Mouse (Mus musculus): Measurements from ENCODE around the gene Map1a. TPM values are rescaled to one million over a fixed set of nuclear protein-coding genes. Genes with fewer than 3 reads are reported as not detected.

Map1a gene
- 3.2 and 3.5 TPM in 2 replicates for polyA plus RNA-seq (2015; fragmentation: Nextera tagmentation; extraction: Ambion mirVana)

DNA sequence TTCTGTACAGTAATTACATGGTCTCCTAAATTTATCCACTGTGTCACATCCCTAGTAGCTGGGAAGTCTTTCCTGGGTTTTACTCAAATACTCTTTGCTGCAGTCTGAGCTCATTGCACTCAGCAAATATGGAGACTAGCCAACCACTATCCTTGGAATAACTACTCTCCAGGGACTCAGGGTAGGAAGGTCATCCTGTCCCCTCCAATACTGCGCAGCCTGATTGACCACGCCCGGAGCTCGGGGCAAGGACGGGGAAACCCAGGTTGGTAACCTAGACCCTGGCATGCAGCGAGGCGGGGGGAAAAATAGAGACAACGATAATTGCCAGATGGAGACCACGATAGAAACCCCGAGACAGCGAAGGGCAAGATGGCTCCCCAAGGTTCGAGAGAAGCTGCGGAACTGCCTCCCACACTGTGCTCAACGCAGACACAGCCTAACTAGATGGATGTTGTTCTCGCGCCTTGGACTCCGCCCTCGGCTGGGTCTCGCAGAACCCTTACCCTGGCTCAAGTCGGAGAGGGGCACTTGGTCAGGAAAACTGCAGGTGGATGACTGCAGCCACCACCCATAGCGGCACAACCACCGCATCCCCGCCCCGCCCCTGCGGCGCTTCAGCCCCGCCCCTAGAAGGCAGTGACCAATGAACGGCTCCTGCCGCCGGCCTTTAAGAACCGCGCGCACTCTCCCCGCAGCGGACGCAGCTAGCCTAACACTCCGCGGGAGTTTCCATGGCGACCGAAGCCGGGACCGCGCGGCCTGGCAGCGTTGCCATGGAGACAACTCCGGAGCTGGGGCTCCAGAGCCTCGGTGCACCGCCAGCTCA is at the start of gene Map1a:
Map1a (plus strand) TSS at position 700 of the 829 bp plus-strand sequence.
- Histone ChIP-seq H3K9ac (ENCODE audit: low read length) (peak within 1 kb of the TSS; percentile 62), H3K27ac (ENCODE audit: low read length) (no peak within 1 kb of the TSS), H3K27me3 (ENCODE audit: control insufficient read depth, insufficient read depth, low read length) (peaks cover 18% of the 10 kb centered on the region), H3K4me3 (replicated peaks; ENCODE audit: low read length) (peak within 1 kb of the TSS; percentile 65), H3K4me1 (ENCODE audit: control insufficient read depth, insufficient read depth, low read length) (peaks cover 13% of the 10 kb centered on the region), H3K9me3 (replicated peaks; ENCODE audit: control insufficient read depth, low read length) (no peaks in the 10 kb centered on the region), H3K36me3 (ENCODE audit: control insufficient read depth, insufficient read depth, low read length) (no peaks in the 10 kb centered on the region), H3K4me2 (ENCODE audit: low read depth, low read length) (peak within 1 kb of the TSS; percentile 94)
- ATAC-seq (ENCODE audit: insufficient read depth, low FRiP score) = peak; percentile 96
- WGBS = 1% methylated on average over 48 of the region's 48 CpGs

DNA sequence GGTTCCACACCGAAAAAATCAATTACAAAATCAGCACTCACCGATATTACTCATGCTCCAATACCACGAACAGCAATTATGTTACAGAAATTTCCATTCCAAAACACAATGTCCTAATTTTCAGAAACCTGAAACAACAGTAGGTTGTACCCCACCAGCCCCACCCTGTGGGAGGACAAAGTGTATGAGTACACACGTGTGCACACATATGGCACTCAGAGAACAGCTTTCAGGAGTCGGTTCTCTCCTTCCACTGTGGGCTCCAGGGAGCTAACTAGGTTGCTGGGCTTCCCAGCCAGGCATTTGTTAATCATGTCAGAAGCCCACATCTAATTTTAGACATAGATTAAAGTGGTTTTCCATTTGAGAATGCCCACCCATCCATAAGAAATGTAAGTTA is 45.3 kb upstream of the Map1a start:
- peaks cover 19% of the 10 kb centered on the region; the same call in 1 of the 2 replicates for H3K36me3 ChIP-seq (ENCODE audit: control insufficient read depth, insufficient read depth, low read length)
- ATAC-seq (ENCODE audit: insufficient read depth, low FRiP score) = no peak

DNA sequence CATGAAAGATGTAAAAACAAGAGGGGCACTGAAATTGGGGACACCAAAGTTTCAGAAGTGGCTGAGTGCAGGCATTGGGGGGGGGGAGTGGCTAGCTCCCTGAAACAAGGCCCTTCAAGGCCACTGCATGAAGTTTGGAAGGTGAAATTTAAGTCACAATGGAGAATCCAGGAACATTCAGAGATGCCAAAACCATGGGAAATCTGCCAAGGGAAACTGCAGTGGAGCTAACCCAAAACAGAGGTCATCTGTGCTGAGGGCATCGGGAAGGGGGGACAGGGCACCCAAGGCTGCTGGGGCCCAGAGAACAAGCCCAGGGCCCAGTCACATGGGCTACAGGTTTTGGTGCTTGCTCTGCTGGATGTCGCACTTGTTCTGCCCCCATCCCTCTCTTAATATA is 39.6 kb upstream of the Map1a start:
- Histone ChIP-seq H3K27ac (ENCODE audit: low read length) (no peak overlapping the region), H3K4me1 (ENCODE audit: control insufficient read depth, insufficient read depth, low read length) (no peaks in the 10 kb centered on the region), H3K9ac (ENCODE audit: low read length) (no peak overlapping the region), H3K27me3 (ENCODE audit: control insufficient read depth, insufficient read depth, low read length) (no peaks in the 10 kb centered on the region), H3K9me3 (replicated peaks; ENCODE audit: control insufficient read depth, low read length) (no peaks in the 10 kb centered on the region), H3K36me3 (ENCODE audit: control insufficient read depth, insufficient read depth, low read length) (peaks cover 42% of the 10 kb centered on the region), H3K4me3 (replicated peaks; ENCODE audit: low read length) (no peak overlapping the region), H3K4me2 (ENCODE audit: low read depth, low read length) (no peak overlapping the region)
- WGBS = 89% methylated on average over 2 of the region's 2 CpGs
- ATAC-seq (ENCODE audit: insufficient read depth, low FRiP score) = no peak

More for the DNA sequence above, 45.3 kb upstream of the Map1a start:
- Histone ChIP-seq H3K4me1 (ENCODE audit: control insufficient read depth, insufficient read depth, low read length) (no peaks in the 10 kb centered on the region), H3K27ac (ENCODE audit: low read length) (no peak overlapping the region), H3K4me3 (replicated peaks; ENCODE audit: low read length) (no peak overlapping the region), H3K4me2 (ENCODE audit: low read depth, low read length) (no peak overlapping the region), H3K9me3 (replicated peaks; ENCODE audit: control insufficient read depth, low read length) (no peaks in the 10 kb centered on the region), H3K9ac (ENCODE audit: low read length) (no peak overlapping the region), H3K27me3 (ENCODE audit: control insufficient read depth, insufficient read depth, low read length) (no peaks in the 10 kb centered on the region)
- 92% methylated on average over 5 of the region's 5 CpGs for WGBS

DNA sequence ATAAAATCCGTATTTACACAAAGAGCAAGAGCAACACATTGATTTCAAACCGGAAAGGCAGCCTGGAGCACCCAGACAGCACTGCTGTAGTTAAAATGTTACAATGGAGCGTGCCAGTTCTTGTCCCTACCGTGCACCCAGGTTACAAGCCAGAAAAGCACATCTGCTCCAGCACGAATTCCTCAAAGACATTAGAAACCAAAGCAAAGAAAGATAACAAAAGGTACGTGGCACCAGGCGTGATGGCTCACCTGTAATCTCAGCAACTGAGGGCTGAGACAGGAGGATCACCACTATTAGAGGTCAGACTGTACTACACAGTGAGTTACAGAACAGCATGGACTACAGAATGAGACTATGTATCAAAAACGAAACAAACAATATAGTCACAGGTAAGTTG is 21.0 kb upstream of the Map1a start:
- Histone ChIP-seq H3K4me3 (replicated peaks; ENCODE audit: low read length) (no peak overlapping the region), H3K9me3 (replicated peaks; ENCODE audit: control insufficient read depth, low read length) (no peaks in the 10 kb centered on the region), H3K9ac (ENCODE audit: low read length) (no peak overlapping the region), H3K4me2 (ENCODE audit: low read depth, low read length) (no peak overlapping the region), H3K27me3 (ENCODE audit: control insufficient read depth, insufficient read depth, low read length) (no peaks in the 10 kb centered on the region), H3K27ac (ENCODE audit: low read length) (peak overlapping the region; percentile 53), H3K4me1 (ENCODE audit: control insufficient read depth, insufficient read depth, low read length) (peaks cover 7% of the 10 kb centered on the region; the same call in 1 of the 2 replicates), H3K36me3 (ENCODE audit: control insufficient read depth, insufficient read depth, low read length) (peaks cover 5% of the 10 kb centered on the region; the same call in 1 of the 2 replicates)
- ATAC-seq (ENCODE audit: insufficient read depth, low FRiP score) = no peak
- 61% methylated on average over 8 of the region's 8 CpGs for WGBS

DNA sequence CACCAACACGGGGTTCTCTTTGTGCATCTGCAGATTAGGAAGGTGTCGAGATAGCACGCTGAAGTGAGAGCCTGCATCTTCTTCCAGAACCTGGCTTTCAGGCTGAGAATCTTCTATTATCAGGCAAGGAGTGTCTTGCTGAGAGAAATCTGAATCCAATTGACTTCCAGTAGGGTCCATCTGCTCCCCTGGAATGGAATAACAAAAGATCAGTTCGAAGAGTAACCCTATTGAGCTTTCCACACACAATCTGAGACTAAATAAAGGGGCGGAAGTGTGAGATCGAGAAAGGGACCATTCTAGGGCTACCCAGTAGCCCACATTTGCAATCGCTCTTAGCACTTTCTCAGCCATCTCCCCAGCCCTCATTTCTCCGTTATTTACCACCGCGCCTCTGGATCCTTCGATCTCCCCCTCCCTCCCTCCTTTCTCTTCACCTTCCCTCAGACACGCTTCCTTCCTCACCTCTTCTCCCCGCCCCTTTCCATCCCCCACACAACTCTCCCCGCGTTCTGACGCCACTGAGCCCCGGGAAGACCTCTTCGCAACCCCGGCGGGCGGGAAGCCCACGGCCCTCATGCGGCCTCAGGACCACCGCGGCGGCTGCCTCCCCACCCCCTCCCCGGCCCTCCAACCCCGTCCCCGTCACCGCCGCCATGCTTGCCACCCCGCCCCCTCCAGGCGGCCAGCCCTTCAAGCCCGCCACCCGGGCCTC is 18.7 kb upstream of the Map1a start:
- 2% methylated on average over 31 of the region's 35 CpGs for WGBS
- H3K27me3 ChIP-seq (ENCODE audit: control insufficient read depth, insufficient read depth, low read length) = no peaks in the 10 kb centered on the region
- peak overlapping the region; percentile 91 for H3K9ac ChIP-seq (ENCODE audit: low read length)
- H3K27ac ChIP-seq (ENCODE audit: low read length) = peak overlapping the region; percentile 82
- ATAC-seq (ENCODE audit: insufficient read depth, low FRiP score) = peak; percentile 76
- no peaks in the 10 kb centered on the region for H3K9me3 ChIP-seq (replicated peaks; ENCODE audit: control insufficient read depth, low read length)
- H3K4me1 ChIP-seq (ENCODE audit: control insufficient read depth, insufficient read depth, low read length) = peaks cover 7% of the 10 kb centered on the region; the same call in 1 of the 2 replicates
- peak overlapping the region; percentile 96 for H3K4me3 ChIP-seq (replicated peaks; ENCODE audit: low read length)
- H3K36me3 ChIP-seq (ENCODE audit: control insufficient read depth, insufficient read depth, low read length) = peaks cover 5% of the 10 kb centered on the region; the same call in 1 of the 2 replicates
- H3K4me2 ChIP-seq (ENCODE audit: low read depth, low read length) = peak overlapping the region; percentile 59

DNA sequence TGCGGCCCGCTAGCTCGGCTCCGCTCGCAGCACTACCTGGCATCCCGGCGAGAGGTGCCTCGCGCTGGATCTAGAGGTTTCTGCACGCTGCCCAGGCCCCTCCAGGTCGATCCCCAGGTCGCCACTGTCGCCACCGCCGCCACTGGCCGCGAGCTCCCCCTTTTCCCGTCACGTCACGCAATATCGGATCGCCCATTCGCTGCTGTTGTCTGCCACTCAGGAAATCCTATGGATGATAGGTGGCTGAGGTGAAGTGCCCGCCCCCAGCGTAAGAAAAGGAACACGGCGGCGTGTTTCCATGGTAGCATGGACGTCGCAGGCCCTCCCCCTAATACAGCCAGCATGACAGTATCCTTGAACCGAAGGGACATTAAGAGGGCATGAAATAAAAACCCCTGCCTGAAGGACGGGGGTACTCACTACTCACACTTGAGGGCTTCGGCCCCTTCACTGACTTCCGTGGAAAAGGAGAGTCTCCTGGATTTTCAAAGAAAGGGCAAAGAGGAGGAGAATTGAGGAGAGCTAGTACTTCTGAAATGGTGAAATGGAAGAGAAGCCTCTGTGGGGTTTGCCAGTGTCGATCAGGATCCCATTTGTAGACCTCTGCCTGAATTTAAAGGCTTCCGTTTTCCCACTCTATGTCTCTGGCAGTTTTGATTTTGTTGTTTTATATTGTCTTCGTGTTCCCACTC is 18.0 kb upstream of the Map1a start, which contains the start of gene Trp53bp1:
Trp53bp1 (minus strand) TSS at position 172 of the 692 bp plus-strand sequence.
- peak within 1 kb of the TSS; percentile 96 for H3K4me3 ChIP-seq (replicated peaks; ENCODE audit: low read length)
- no peaks in the 10 kb centered on the region for H3K9me3 ChIP-seq (replicated peaks; ENCODE audit: control insufficient read depth, low read length)
- H3K27me3 ChIP-seq (ENCODE audit: control insufficient read depth, insufficient read depth, low read length) = no peaks in the 10 kb centered on the region
- WGBS = under 1% methylated on average over 37 of the region's 37 CpGs
- peaks cover 7% of the 10 kb centered on the region; the same call in 1 of the 2 replicates for H3K4me1 ChIP-seq (ENCODE audit: control insufficient read depth, insufficient read depth, low read length)
- H3K4me2 ChIP-seq (ENCODE audit: low read depth, low read length) = peak within 1 kb of the TSS; percentile 71
- H3K27ac ChIP-seq (ENCODE audit: low read length) = peak within 1 kb of the TSS; percentile 82
- H3K36me3 ChIP-seq (ENCODE audit: control insufficient read depth, insufficient read depth, low read length) = peaks cover 5% of the 10 kb centered on the region; the same call in 1 of the 2 replicates
- ATAC-seq (ENCODE audit: insufficient read depth, low FRiP score) = peak; percentile 99
- H3K9ac ChIP-seq (ENCODE audit: low read length) = peak within 1 kb of the TSS; percentile 91

DNA sequence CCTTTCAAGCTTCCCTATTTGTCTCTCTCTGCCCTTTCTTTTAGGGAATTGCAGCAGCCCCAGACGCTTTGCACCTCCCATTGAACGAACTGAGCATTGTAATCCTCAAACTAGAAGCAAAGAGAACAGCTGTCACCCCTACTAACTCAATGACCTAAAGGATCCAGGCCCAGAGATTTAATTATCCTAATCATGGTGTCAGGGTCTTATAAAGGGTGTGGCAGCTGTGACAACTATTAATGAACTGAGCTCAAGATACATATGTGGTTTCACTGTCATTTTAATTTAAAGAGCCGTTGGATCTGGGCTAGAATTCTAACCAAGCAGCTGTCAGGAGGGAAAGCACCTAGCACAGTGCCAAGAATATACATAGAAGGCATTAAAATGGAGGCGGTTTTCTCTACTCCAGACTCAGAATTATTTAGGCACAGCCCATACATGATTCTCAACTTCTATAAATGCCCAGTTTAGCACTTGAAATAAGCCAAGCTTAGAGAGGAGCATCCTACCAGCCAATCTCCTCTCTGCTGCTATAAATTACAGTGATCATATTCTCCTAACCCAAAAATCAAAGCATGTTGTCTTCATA is 17.4 kb upstream of the Map1a start:
- Histone ChIP-seq H3K4me1 (ENCODE audit: control insufficient read depth, insufficient read depth, low read length) (peaks cover 7% of the 10 kb centered on the region; the same call in 1 of the 2 replicates), H3K4me2 (ENCODE audit: low read depth, low read length) (peak overlapping the region; percentile 71), H3K4me3 (replicated peaks; ENCODE audit: low read length) (peak overlapping the region; percentile 96; the same call in 1 of the 2 replicates), H3K27ac (ENCODE audit: low read length) (no peak overlapping the region), H3K27me3 (ENCODE audit: control insufficient read depth, insufficient read depth, low read length) (no peaks in the 10 kb centered on the region), H3K9ac (ENCODE audit: low read length) (peak overlapping the region; percentile 63; the same call in 1 of the 2 replicates), H3K36me3 (ENCODE audit: control insufficient read depth, insufficient read depth, low read length) (peaks cover 5% of the 10 kb centered on the region; the same call in 1 of the 2 replicates), H3K9me3 (replicated peaks; ENCODE audit: control insufficient read depth, low read length) (no peaks in the 10 kb centered on the region)
- WGBS = 18% methylated on average over 4 of the region's 4 CpGs
- ATAC-seq (ENCODE audit: insufficient read depth, low FRiP score) = no peak

DNA sequence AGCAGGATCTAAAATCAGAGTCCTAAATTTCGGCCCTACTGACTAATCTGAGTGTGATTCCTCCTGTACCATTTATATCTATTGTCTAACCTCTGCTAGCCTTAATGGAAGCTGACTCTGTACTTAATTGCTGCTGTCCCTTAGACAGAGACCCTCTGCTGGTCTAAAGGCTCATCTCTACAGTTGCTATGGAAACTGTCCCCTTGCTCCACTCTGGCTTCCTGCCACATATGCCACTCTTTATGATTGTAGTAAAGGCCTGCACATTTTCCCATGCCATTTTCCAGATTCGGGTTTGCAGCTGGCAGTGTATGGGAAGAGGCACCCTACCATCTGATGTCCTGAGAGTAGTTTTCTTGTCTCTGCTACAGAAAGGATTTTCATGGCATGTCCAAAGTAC is 1.6 kb upstream of the Map1a start:
- no peaks in the 10 kb centered on the region for H3K36me3 ChIP-seq (ENCODE audit: control insufficient read depth, insufficient read depth, low read length)
- H3K4me2 ChIP-seq (ENCODE audit: low read depth, low read length) = no peak overlapping the region
- peaks cover 18% of the 10 kb centered on the region for H3K27me3 ChIP-seq (ENCODE audit: control insufficient read depth, insufficient read depth, low read length)
- 72% methylated on average over 2 of the region's 2 CpGs for WGBS
- H3K9me3 ChIP-seq (replicated peaks; ENCODE audit: control insufficient read depth, low read length) = no peaks in the 10 kb centered on the region
- H3K4me1 ChIP-seq (ENCODE audit: control insufficient read depth, insufficient read depth, low read length) = peaks cover 10% of the 10 kb centered on the region
- H3K4me3 ChIP-seq (replicated peaks; ENCODE audit: low read length) = no peak overlapping the region
- H3K27ac ChIP-seq (ENCODE audit: low read length) = no peak overlapping the region
- no peak overlapping the region for H3K9ac ChIP-seq (ENCODE audit: low read length)
- ATAC-seq (ENCODE audit: insufficient read depth, low FRiP score) = no peak

Measured in stomach, embryonic 16.5 days (tissue).